Comparison of ENCODE assay signal across 12 mouse cellular contexts in the genomic region with DNA sequence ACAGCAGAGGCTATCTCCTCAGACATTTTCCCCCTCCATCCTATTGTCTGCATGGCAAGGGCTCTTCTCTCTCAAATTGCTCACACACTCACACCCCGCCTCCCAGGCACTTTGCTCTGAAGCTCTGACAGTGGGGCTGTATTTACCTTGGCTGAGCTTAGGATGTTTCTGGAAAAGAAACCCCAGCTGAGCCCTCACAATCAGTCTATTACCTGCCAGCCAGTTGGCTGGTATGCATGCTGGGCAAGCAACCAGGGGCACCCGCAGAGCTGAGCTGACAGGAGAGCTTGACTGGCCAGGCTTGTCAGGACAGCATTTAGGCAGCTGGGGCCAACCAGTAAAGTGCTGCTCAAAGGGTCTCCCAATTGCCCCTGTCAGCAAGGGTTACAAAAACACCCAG. TPM values are rescaled to one million over a fixed set of nuclear protein-coding genes. Genes with fewer than 3 reads are reported as not detected.
DNase-seq lines count a peak whose midpoint lies in the region; ATAC-seq lines count a peak whose summit lies in the region.
"Had no signal": no experiment of that assay in that cellular context is flagged by ENCODE, and none has a peak within 500 bp of the region (broad histone marks: within the 10 kb centered on the region; RNA-seq: fewer than 3 reads in every experiment).

No protein-coding gene starts in this region.

- no peak overlapping the region for H3K27ac ChIP-seq in kidney, embryonic 16.5 days (ENCODE audit: low read length)
- H3K27ac ChIP-seq: gastrocnemius, adult 2 months; kidney, embryonic 15.5 days had no signal

- H3K9me3 ChIP-seq in kidney, embryonic 16.5 days (ENCODE audit: low read length): no peaks in the 10 kb centered on the region
- H3K9me3 ChIP-seq: kidney, embryonic 15.5 days had no signal

- 52% methylated on average over 2 of the region's 2 CpGs for WGBS in kidney, embryonic 16.5 days

- no peak overlapping the region for H3K4me2 ChIP-seq in kidney, embryonic 16.5 days (replicated peaks; ENCODE audit: low read depth, low read length)
- H3K4me2 ChIP-seq: kidney, embryonic 15.5 days had no signal

- ATAC-seq in cerebellum, adult (ENCODE audit: insufficient number of reproducible peaks, low FRiP score, low TSS enrichment): no peak
- ATAC-seq in kidney, embryonic 16.5 days (ENCODE audit: low FRiP score, low TSS enrichment): no peak

- peak; percentile 55 for DNase-seq in cerebellum, adult 11-12 months
- DNase-seq in kidney, postnatal 10 days: peak; percentile 22
- DNase-seq in cerebellum, adult 8-10 months: peak; percentile 39
- DNase-seq in heart, postnatal 14 days: peak; percentile 44 to 73
- DNase-seq in layer of hippocampus, postnatal 14 days (ENCODE audit: low spot score in 2 of 2): no peak
- DNase-seq in thymus, adult 18-20 months: no peak
- DNase-seq: adrenal gland, postnatal 36 days; gastrocnemius, adult 2 months; lung, adult 2 months had no signal

- no peaks in the 10 kb centered on the region for H3K4me1 ChIP-seq in kidney, embryonic 16.5 days (ENCODE audit: insufficient read depth, low read length)

- no peak overlapping the region for H3K4me3 ChIP-seq in kidney, embryonic 16.5 days (ENCODE audit: low read length)
- H3K4me3 ChIP-seq: gastrocnemius, adult 2 months; kidney, embryonic 15.5 days had no signal

- intact Hi-C loops in heart, postnatal 14 days (cut with DNase I): no loop called here

- no peak overlapping the region for H3K9ac ChIP-seq in kidney, embryonic 16.5 days (replicated peaks; ENCODE audit: low read length)
- H3K9ac ChIP-seq: kidney, embryonic 15.5 days had no signal

- H3K27me3 ChIP-seq in kidney, embryonic 16.5 days (ENCODE audit: insufficient read depth, low read length): no peaks in the 10 kb centered on the region
- H3K27me3 ChIP-seq: kidney, embryonic 15.5 days had no signal

- no peaks in the 10 kb centered on the region for H3K36me3 ChIP-seq in kidney, embryonic 16.5 days (ENCODE audit: insufficient read depth, low read length)
- H3K36me3 ChIP-seq: kidney, embryonic 15.5 days had no signal

RNA-seq across cellular contexts. Expression of gene Plxdc1, which starts 19.1 kb away (rescaled TPM):
- 1.8 and 2.3 TPM in 2 replicates for polyA plus RNA-seq in kidney, embryonic 16.5 days (2015; fragmentation: Nextera tagmentation; extraction: Ambion mirVana)
- 1 to 10 TPM; 7.3 TPM for total RNA-seq in heart, postnatal 14 days (2021)
- 1 to 10 TPM; 7.9 to 9.6 TPM for total RNA-seq in layer of hippocampus, postnatal 14 days (2021)

RNA-seq across cellular contexts. Expression of gene Arl5c, which starts 28.9 kb away (rescaled TPM):
- 7.3 and 7.4 TPM in 2 replicates for polyA plus RNA-seq in kidney, embryonic 16.5 days (2015; fragmentation: Nextera tagmentation; extraction: Ambion mirVana)
- total RNA-seq in heart, postnatal 14 days (2021): 1 to 10 TPM; 1.6 to 6.2 TPM
- 1 to 10 TPM; 1.5 to 1.6 TPM for total RNA-seq in layer of hippocampus, postnatal 14 days (2021)

RNA-seq across cellular contexts. Expression of gene Cacnb1, which starts 55.7 kb away (rescaled TPM):
- 12.8 TPM in 2 replicates for polyA plus RNA-seq in kidney, embryonic 16.5 days (2015; fragmentation: Nextera tagmentation; extraction: Ambion mirVana)
- total RNA-seq in heart, postnatal 14 days (2021): 1 to 10 TPM; 5.5 to 6.9 TPM
- total RNA-seq in layer of hippocampus, postnatal 14 days (2021): 100 to 1,000 TPM; 128 to 131 TPM

RNA-seq across cellular contexts. Expression of gene Rpl19, which starts 59.4 kb away (rescaled TPM):
- polyA plus RNA-seq in kidney, embryonic 16.5 days (2015; fragmentation: Nextera tagmentation; extraction: Ambion mirVana): 950 and 1,086 TPM in 2 replicates
- total RNA-seq in heart, postnatal 14 days (2021): 100 to 1,000 TPM; 538 to 580 TPM
- total RNA-seq in layer of hippocampus, postnatal 14 days (2021): 100 to 1,000 TPM; 532 to 602 TPM

Comparison
In these comparisons a context has a peak if more than half of its experiments do, and no peak if none do; other contexts are left out.
1. DNase-seq: peak in cerebellum, adult 11-12 months (single experiment), kidney, postnatal 10 days (single experiment), cerebellum, adult 8-10 months (single experiment) and heart, postnatal 14 days (2 of 2); none in layer of hippocampus, postnatal 14 days (0 of 2) and thymus, adult 18-20 months (0 of 2).
2. RNA of gene Cacnb1, which starts 55.7 kb away (total RNA-seq): 128 to 131 TPM in layer of hippocampus, postnatal 14 days; 5.5 to 6.9 TPM in heart, postnatal 14 days; every median in the first group is over 10 times any median in the second.